Comparison of ENCODE assay signal across 13 mouse cellular contexts in the genomic region with DNA sequence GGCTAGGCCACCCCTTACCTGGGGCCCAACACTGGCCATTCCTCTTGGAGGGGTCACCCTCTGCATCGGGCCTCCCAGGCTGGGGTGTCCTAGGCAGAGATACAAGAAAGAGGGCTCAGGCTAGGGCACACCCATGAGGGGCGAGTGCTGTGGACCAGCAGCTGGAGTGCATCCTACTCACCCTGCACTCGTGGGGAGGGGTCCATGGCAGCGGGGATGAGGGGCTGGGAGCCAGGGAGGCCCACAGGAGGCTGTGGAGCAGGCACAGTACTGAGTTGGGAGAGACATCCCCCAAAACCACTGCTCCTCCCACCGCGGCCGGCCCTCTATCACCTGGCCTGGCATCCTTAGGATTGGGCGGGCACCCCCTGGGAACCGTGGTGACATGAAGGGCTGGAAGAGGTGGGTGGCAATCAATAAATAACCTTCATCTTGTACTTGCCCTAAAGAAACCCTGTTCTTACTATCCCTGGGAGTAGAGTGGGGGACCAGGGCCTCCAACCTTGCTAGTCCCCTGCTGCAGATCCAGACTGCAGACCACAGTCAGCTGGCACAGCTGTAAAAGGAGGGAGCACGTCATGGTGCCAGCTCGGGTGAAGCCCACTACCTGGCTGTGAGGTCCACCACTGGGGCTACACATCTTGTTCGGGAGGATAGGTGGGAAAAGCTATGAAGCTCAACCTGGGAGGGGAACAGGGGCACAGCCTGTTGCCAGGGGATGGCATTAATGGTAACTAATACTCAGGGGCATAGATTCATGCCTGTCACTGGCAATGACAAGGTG. TPM values are rescaled to one million over a fixed set of nuclear protein-coding genes. Genes with fewer than 3 reads are reported as not detected.
A peak's percentile ranks its signal among the peaks of the same experiment; 100 is the strongest.
DNase-seq lines count a peak whose midpoint lies in the region; ATAC-seq and TF ChIP-seq lines count a peak whose summit lies in the region.
"Had no signal": no experiment of that assay in that cellular context is flagged by ENCODE, and none has a peak within 500 bp of the region (broad histone marks: within the 10 kb centered on the region; RNA-seq: fewer than 3 reads in every experiment).

No protein-coding gene starts in this region.

- no peak overlapping the region for H3K4me3 ChIP-seq in kidney, embryonic 14.5 days (ENCODE audit: low read length)
- no peak overlapping the region for H3K4me3 ChIP-seq in neural tube, embryonic 12.5 days
- H3K4me3 ChIP-seq in neural tube, embryonic 15.5 days (replicated peaks) = no peak overlapping the region
- no peak overlapping the region for H3K4me3 ChIP-seq in stomach, postnatal 0 days (ENCODE audit: low read depth, low read length)
- H3K4me3 ChIP-seq: heart, embryonic 12.5 days; liver, embryonic 15.5 days had no signal

- H3K4me1 ChIP-seq in kidney, embryonic 14.5 days (ENCODE audit: control insufficient read depth, insufficient read depth, low read length) = peaks cover 65% of the 10 kb centered on the region
- H3K4me1 ChIP-seq in neural tube, embryonic 12.5 days = peaks cover 77% of the 10 kb centered on the region
- peaks cover 78% of the 10 kb centered on the region for H3K4me1 ChIP-seq in neural tube, embryonic 15.5 days
- H3K4me1 ChIP-seq in stomach, postnatal 0 days (replicated peaks; ENCODE audit: control insufficient read depth, insufficient read depth) = peaks cover 8% of the 10 kb centered on the region

- 84% methylated on average over 12 of the region's 12 CpGs for WGBS in kidney, embryonic 14.5 days
- 83% methylated on average over 12 of the region's 12 CpGs for WGBS in neural tube, embryonic 12.5 days
- 83% methylated on average over 12 of the region's 12 CpGs for WGBS in neural tube, embryonic 15.5 days
- 80% methylated on average over 12 of the region's 12 CpGs for WGBS in stomach, postnatal 0 days

- H3K36me3 ChIP-seq in kidney, embryonic 14.5 days (ENCODE audit: control insufficient read depth, insufficient read depth, low read length) = peaks cover 36% of the 10 kb centered on the region
- peaks cover 17% of the 10 kb centered on the region for H3K36me3 ChIP-seq in neural tube, embryonic 12.5 days
- peaks cover 20% of the 10 kb centered on the region for H3K36me3 ChIP-seq in neural tube, embryonic 15.5 days
- no peaks in the 10 kb centered on the region; the same call in 1 of the 2 replicates for H3K36me3 ChIP-seq in stomach, postnatal 0 days (ENCODE audit: control insufficient read depth, insufficient read depth, low read length)

- peak; percentile 60 for DNase-seq in cerebellum, adult 11-12 months
- DNase-seq in cerebellum, postnatal 10 days = no peak
- DNase-seq in kidney, postnatal 36 days = no peak
- peak; percentile 13 for DNase-seq in stomach, postnatal 0 days (ENCODE audit: low spot score)
- no peak for DNase-seq in left cerebral cortex, adult 9 months (ENCODE audit: low spot score in 2 of 2)
- DNase-seq: adrenal gland, adult 8-10 months had no signal

- TF ChIP-seq CTCF in stomach, postnatal 0 days (IDR thresholded peaks at IDR 0.05; ENCODE audit: low read depth) = no peak

- no peak for ATAC-seq in kidney, embryonic 14.5 days (ENCODE audit: low FRiP score, low TSS enrichment)
- ATAC-seq in neural tube, embryonic 12.5 days (ENCODE audit: low FRiP score, low read depth) = no peak
- no peak for ATAC-seq in neural tube, embryonic 15.5 days (ENCODE audit: low FRiP score)
- no peak for ATAC-seq in stomach, postnatal 0 days (ENCODE audit: low FRiP score, low TSS enrichment)

- H3K9ac ChIP-seq in kidney, embryonic 14.5 days (ENCODE audit: low read depth, low read length) = no peak overlapping the region; the same call in 1 of the 2 replicates
- H3K9ac ChIP-seq in neural tube, embryonic 12.5 days = 0 out of 2 replicates have a peak overlapping the region, but pooled peaks have one; percentile 26
- H3K9ac ChIP-seq in neural tube, embryonic 15.5 days (replicated peaks) = no peak overlapping the region
- H3K9ac ChIP-seq in stomach, postnatal 0 days (ENCODE audit: low read length) = no peak overlapping the region
- H3K9ac ChIP-seq: liver, embryonic 15.5 days had no signal

- 0 out of 2 replicates have a peak overlapping the region, but pooled peaks have one; percentile 62 for H3K27ac ChIP-seq in kidney, embryonic 14.5 days (ENCODE audit: low read depth, low read length)
- no peak overlapping the region for H3K27ac ChIP-seq in neural tube, embryonic 12.5 days
- H3K27ac ChIP-seq in neural tube, embryonic 15.5 days (replicated peaks) = no peak overlapping the region
- no peak overlapping the region for H3K27ac ChIP-seq in stomach, postnatal 0 days (replicated peaks)

- no peaks in the 10 kb centered on the region; the same call in 1 of the 2 replicates for H3K9me3 ChIP-seq in kidney, embryonic 14.5 days (ENCODE audit: control insufficient read depth, low read length)
- no peaks in the 10 kb centered on the region for H3K9me3 ChIP-seq in neural tube, embryonic 12.5 days
- H3K9me3 ChIP-seq in neural tube, embryonic 15.5 days (replicated peaks) = no peaks in the 10 kb centered on the region
- H3K9me3 ChIP-seq in stomach, postnatal 0 days (ENCODE audit: control insufficient read depth, low read length) = no peaks in the 10 kb centered on the region
- H3K9me3 ChIP-seq: heart, embryonic 12.5 days; hindbrain, embryonic 15.5 days; liver, embryonic 15.5 days had no signal

- no peak overlapping the region for H3K4me2 ChIP-seq in kidney, embryonic 14.5 days (replicated peaks; ENCODE audit: low read depth, low read length)
- H3K4me2 ChIP-seq in neural tube, embryonic 12.5 days (replicated peaks) = peak overlapping the region; percentile 59; the same call in 1 of the 2 replicates
- no peak overlapping the region for H3K4me2 ChIP-seq in neural tube, embryonic 15.5 days
- H3K4me2 ChIP-seq in stomach, postnatal 0 days (replicated peaks; ENCODE audit: low read depth) = no peak overlapping the region

- H3K27me3 ChIP-seq in kidney, embryonic 14.5 days (ENCODE audit: control insufficient read depth, insufficient read depth, low read length) = no peaks in the 10 kb centered on the region
- peaks cover 7% of the 10 kb centered on the region for H3K27me3 ChIP-seq in neural tube, embryonic 12.5 days (replicated peaks)
- no peaks in the 10 kb centered on the region for H3K27me3 ChIP-seq in neural tube, embryonic 15.5 days (replicated peaks)
- no peaks in the 10 kb centered on the region for H3K27me3 ChIP-seq in stomach, postnatal 0 days (ENCODE audit: control insufficient read depth, insufficient read depth, low read length)
- H3K27me3 ChIP-seq: heart, embryonic 12.5 days; hindbrain, embryonic 15.5 days; liver, embryonic 15.5 days; megakaryocyte, embryonic 14.5 days had no signal

- no peak for TF ChIP-seq EP300 in stomach, postnatal 0 days (optimal IDR thresholded peaks at IDR 0.05)

RNA-seq across cellular contexts. Expression of a gene that starts 5.5 kb away (rescaled TPM):
- polyA plus RNA-seq in kidney, embryonic 14.5 days (2014; fragmentation: Nextera tagmentation; extraction: Ambion mirVana) = 102 and 118 TPM in 2 replicates
- polyA plus RNA-seq in neural tube, embryonic 12.5 days (2016; fragmentation: Nextera tagmentation; extraction: Ambion mirVana) = 116 TPM in 2 replicates
- 137 and 142 TPM in 2 replicates for polyA plus RNA-seq in neural tube, embryonic 15.5 days (2015; fragmentation: Nextera tagmentation; extraction: Ambion mirVana)
- 37.4 and 39.3 TPM in 2 replicates for polyA plus RNA-seq in stomach, postnatal 0 days (2015; fragmentation: Nextera tagmentation; extraction: Ambion mirVana)

RNA-seq across cellular contexts. Expression of a gene that starts 9.0 kb away (rescaled TPM):
- 172 and 220 TPM in 2 replicates for polyA plus RNA-seq in kidney, embryonic 14.5 days (2014; fragmentation: Nextera tagmentation; extraction: Ambion mirVana)
- polyA plus RNA-seq in neural tube, embryonic 12.5 days (2016; fragmentation: Nextera tagmentation; extraction: Ambion mirVana) = 139 and 144 TPM in 2 replicates
- polyA plus RNA-seq in neural tube, embryonic 15.5 days (2015; fragmentation: Nextera tagmentation; extraction: Ambion mirVana) = 170 and 175 TPM in 2 replicates
- 66.7 and 83.8 TPM in 2 replicates for polyA plus RNA-seq in stomach, postnatal 0 days (2015; fragmentation: Nextera tagmentation; extraction: Ambion mirVana)

RNA-seq across cellular contexts. Expression of a gene that starts 16.3 kb away (rescaled TPM):
- polyA plus RNA-seq in kidney, embryonic 14.5 days (2014; fragmentation: Nextera tagmentation; extraction: Ambion mirVana) = 1.1 and 1.4 TPM in 2 replicates
- polyA plus RNA-seq in neural tube, embryonic 12.5 days (2016; fragmentation: Nextera tagmentation; extraction: Ambion mirVana) = 0.68 and 1.3 TPM in 2 replicates
- 1.5 and 2.6 TPM in 2 replicates for polyA plus RNA-seq in neural tube, embryonic 15.5 days (2015; fragmentation: Nextera tagmentation; extraction: Ambion mirVana)
- polyA plus RNA-seq in stomach, postnatal 0 days (2015; fragmentation: Nextera tagmentation; extraction: Ambion mirVana) = 2.3 and 2.7 TPM in 2 replicates

RNA-seq across cellular contexts. Expression of a gene that starts 32.6 kb away (rescaled TPM):
- polyA plus RNA-seq in kidney, embryonic 14.5 days (2014; fragmentation: Nextera tagmentation; extraction: Ambion mirVana) = 0.31 and 0.41 TPM in 2 replicates
- 0.14 TPM in 1 of 2 replicates, not detected in the other for polyA plus RNA-seq in neural tube, embryonic 12.5 days (2016; fragmentation: Nextera tagmentation; extraction: Ambion mirVana)
- 0.22 TPM in 2 replicates for polyA plus RNA-seq in neural tube, embryonic 15.5 days (2015; fragmentation: Nextera tagmentation; extraction: Ambion mirVana)
- polyA plus RNA-seq in stomach, postnatal 0 days (2015; fragmentation: Nextera tagmentation; extraction: Ambion mirVana) = 0.30 and 0.33 TPM in 2 replicates

Comparison
In these comparisons a context has a peak if more than half of its experiments do, and no peak if none do; other contexts are left out.
1. DNase-seq: peak in cerebellum, adult 11-12 months (single experiment) and stomach, postnatal 0 days (single experiment); none in cerebellum, postnatal 10 days (0 of 2), kidney, postnatal 36 days (0 of 2) and left cerebral cortex, adult 9 months (0 of 2).